Mouse (Mus musculus): ENCODE measurements around the gene BC035044. TPM values are rescaled to one million over a fixed set of nuclear protein-coding genes. Genes with fewer than 3 reads are reported as not detected.
"Not testable (repeated sequence)": the region's sequence is repeated elsewhere in the genome, so short reads cannot be mapped to it uniquely, and the experiment has no call there.

The BC035044 gene
- polyA plus RNA-seq, 2 experiments from 2014 or later = 2.1 to 3.6 TPM

- peak; percentile 53 for ATAC-seq
Measured at GRCm38 (mm10) chr6:128849902-128850301, 41.0 kb downstream of the BC035044 start.

- no peak for ATAC-seq
Measured at GRCm38 (mm10) chr6:128847401-128847800, 43.5 kb downstream of the BC035044 start.

GRCm38 (mm10) chr6:128845998-128846542, 44.9 kb downstream of the BC035044 start:
- no peak for ATAC-seq

- peak; percentile 22 for ATAC-seq
Measured at GRCm38 (mm10) chr6:128845319-128845979, 45.5 kb downstream of the BC035044 start.

- no peak for ATAC-seq
Measured at GRCm38 (mm10) chr6:128844586-128845080, 46.3 kb downstream of the BC035044 start.

- ATAC-seq = no peak
Measured at GRCm38 (mm10) chr6:128844131-128844530, 46.8 kb downstream of the BC035044 start.

- peak; percentile 13 for ATAC-seq
Measured at GRCm38 (mm10) chr6:128843479-128843992, 47.4 kb downstream of the BC035044 start.

GRCm38 (mm10) chr6:128842945-128843478, 47.9 kb downstream of the BC035044 start:
- ATAC-seq = peak; percentile 65

GRCm38 (mm10) chr6:128842356-128842944, 48.5 kb downstream of the BC035044 start:
- no peak for ATAC-seq

- no peak for ATAC-seq
Measured at GRCm38 (mm10) chr6:128841327-128842089, 49.4 kb downstream of the BC035044 start.

GRCm38 (mm10) chr6:128840669-128841068, 50.3 kb downstream of the BC035044 start:
- ATAC-seq = not testable (repeated sequence)

- no peak for ATAC-seq
Measured at GRCm38 (mm10) chr6:128839921-128840320, 51.0 kb downstream of the BC035044 start.

GRCm38 (mm10) chr6:128839266-128839771, 51.6 kb downstream of the BC035044 start:
- peak; percentile 33 for ATAC-seq

GRCm38 (mm10) chr6:128838342-128839265, 52.3 kb downstream of the BC035044 start:
- ATAC-seq = peak; percentile 39

GRCm38 (mm10) chr6:128837454-128838341, 53.2 kb downstream of the BC035044 start:
- ATAC-seq = no peak

GRCm38 (mm10) chr6:128836955-128837334, 54.0 kb downstream of the BC035044 start:
- ATAC-seq = no peak

GRCm38 (mm10) chr6:128836191-128836954, 54.6 kb downstream of the BC035044 start:
- ATAC-seq = peak; percentile 28

- no peak for ATAC-seq
Measured at GRCm38 (mm10) chr6:128835571-128835970, 55.4 kb downstream of the BC035044 start.

GRCm38 (mm10) chr6:128833046-128833445, 57.9 kb downstream of the BC035044 start:
- no peak for ATAC-seq
